Mouse (Mus musculus) layer of hippocampus, postnatal 14 days (tissue): ENCODE data around the gene Ccdc47. TPM values are rescaled to one million over a fixed set of nuclear protein-coding genes. Genes with fewer than 3 reads are reported as not detected.
"Not testable (repeated sequence)": the region's sequence is repeated elsewhere in the genome, so short reads cannot be mapped to it uniquely, and the experiment has no call there.

Experiments used
- DNase-seq, 2 experiments: peaks; one replicate each; pipeline ENCODE4 v3.0.0; 2021 to 2022; ENCODE audit warnings: low spot score in 2 of 2, mixed read lengths in 1 of 2
- total RNA-seq, 2 experiments: library from RNA; stranded (reverse); gene quantifications; 2 replicates each; pipeline ENCODE4 v1.2.3; 2021

The Ccdc47 gene
- total RNA-seq, 2 experiments from 2014 or later = 94.8 to 96.3 TPM

DNA sequence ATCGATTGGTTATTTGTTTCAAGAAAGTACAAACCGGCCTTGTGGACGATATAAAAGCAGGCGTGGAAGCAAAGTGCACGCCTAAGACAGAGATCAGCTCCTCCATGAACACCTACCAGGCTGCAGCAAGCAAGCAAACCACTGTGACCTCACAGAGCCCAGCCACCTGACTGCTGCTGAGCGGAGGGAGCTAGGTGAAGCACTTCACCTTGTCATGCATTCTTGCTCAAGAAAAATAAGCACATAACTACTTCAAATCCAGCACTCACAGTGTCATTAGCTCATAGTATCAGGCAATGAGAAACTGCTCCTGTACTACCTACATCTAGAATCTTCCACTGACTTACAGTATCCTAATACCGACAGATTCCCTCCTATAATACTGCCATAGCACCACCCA, 16.1 kb downstream of the Ccdc47 start:
- DNase-seq = not testable (repeated sequence)

DNA sequence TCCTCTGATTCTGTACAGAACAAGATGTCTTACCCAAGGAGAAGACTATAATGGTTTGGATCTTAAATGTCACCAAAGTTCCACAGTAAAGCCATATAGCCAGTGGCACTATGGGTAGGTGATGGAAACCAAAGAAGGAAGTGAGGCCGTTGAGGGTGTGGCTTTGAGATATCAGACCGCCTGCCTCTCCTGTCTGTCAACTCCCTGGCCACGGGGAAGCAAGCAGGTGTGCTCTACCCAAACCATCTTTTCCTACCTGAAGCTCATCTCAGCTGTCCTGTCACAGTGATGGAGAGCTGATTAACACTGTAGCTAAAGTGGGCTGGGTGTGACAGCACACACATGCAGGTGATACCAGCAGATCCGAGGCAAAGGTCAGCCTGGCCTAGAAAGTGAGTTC, 17.9 kb downstream of the Ccdc47 start:
- no peak for DNase-seq

DNA sequence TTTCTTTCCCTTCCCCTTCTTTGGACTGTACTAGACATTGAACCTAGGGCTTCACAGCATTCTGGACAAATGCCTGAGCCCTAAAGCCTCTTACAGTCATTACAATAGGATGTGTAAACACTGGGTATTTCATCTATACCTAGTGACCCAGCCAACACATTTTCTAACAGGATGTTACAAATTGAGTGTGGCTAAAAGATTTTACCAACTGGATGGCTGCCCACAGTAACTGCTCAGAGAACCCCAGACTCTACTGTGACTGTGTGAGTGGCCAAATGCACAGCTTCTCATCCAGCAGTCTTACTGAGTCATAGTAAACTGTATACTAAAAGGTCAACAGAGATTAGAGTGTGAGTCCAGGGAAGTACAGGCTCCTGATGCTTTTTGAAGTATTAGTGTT, 20.8 kb downstream of the Ccdc47 start:
- no peak for DNase-seq

DNA sequence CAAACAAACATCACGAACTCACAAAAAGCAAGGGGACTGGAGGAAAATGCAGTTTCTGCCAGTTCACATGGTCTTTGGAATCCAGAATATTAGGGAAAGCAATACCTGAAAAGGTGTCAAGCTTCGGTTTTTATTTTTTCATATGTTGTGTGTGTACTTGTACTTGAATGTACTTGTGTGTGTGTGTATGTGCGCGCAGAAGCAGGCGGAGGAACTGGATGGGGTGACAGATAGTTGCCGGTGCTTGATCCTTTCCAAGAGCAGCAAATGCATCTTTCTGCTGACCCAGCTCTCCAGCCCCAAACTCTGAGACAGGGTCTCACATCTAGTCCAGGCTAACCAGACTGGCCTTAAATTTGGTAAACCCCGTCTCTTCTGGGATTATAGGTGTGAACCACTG, 21.3 kb downstream of the Ccdc47 start:
- no peak for DNase-seq

DNA sequence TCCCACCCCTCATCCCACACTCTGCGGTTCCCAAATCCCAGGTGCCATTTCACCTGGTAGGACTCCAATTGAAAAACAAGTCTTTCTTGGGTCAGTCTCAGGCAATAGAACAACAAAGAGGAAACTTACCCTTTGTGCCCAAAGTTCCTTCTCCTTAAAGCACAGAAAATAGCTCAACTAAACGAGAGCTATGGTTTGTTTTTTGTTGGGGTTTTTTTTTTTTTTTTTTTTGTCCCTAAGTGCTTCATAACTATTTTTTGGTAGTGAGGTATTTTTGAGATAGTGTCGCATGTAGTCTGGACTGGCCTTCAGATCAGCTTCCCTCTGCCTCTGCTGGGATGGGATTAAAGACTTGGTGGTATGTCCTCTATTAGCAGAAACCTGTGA, 22.0 kb downstream of the Ccdc47 start:
- DNase-seq = no peak

DNA sequence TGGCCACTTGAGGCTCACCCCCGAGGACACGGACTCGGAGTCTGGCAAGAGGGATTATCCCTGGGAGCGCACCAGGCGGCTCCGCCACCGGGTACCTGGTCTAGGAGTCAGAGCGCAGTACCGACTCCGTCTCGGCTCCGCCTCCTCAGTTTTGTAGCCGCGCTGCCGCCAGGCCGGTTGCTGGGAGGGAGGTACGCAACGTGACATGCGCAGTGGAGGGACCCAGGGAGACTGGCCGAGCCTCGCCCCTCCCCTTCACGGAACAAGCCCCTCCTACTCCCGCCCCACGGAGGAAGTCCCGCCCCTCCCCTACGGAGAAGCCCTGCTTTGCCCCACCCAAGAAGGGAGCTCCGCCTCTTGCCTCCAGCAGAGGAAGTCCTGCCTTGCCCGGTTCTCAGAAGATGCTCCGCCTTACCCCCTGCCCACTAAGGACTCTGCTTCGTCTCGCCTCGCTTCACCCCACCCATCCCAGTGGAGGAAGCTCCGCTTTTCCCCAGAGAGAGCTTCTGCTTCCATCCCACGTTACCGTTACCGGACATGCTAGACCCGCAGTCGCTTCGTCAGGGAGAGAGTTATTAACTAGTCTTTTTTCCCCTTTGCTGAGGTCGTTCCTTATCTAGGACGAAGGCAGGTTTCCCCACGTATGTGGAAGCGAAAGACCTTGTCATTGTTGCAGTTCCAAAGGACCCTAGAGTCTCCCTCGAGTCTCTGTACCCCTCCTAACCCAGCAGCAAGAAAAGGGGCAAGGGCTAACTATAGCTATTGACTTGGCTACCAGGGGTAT, 22.6 kb downstream of the Ccdc47 start:
- peak; percentile 94 to 97 for DNase-seq

DNA sequence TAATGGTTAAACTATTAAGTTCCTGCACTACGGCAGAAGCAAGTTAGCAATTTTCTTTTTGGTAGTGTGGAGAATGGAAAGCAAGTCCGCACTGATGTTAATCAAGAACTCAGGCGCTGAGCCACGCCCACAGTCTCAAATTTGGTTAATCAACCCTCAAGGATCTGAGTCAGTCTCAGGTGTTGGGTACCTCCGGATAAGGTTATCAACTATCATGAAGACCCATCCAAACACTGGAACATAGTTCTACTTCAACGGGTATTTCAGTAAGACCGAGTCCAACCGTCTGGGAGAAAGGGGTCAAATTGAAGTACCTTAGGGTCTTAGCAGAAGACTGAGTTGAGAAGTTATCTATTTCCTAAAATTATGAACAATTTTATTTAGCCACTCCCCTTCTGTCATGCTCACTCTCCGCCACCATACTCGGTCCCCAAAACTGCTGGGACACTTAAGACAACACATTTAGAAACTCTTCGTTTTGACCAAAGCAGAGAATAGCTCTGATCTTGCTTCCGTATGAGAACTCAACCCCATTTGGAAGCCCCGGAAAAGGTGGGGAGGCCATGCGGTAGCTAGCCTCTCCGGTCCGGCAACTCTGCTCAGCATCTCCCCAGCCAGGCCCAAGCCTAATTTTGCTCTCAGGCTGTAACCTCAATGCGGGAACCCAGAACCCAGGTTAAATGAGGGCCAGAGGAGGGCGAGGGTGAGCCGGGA, 23.3 kb downstream of the Ccdc47 start:
- no peak for DNase-seq

DNA sequence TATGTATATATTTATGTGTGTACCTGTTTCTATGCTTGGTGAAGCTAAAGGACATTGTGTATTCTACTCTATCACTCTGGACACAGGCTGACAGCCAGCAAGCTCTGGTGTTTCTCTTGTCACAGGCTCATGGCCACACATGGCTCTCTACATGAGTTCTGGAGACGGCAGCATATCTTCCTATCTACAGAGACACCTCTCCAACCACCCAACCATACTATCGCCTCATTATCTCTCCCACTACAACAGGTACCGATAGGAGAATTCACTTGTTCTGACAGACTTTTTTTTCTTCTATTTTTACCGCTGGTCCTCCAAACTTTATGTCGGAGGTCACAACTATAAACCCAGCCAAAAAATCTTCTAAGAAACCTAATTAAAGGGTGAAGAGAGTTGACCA, 23.9 kb downstream of the Ccdc47 start:
- no peak for DNase-seq

DNA sequence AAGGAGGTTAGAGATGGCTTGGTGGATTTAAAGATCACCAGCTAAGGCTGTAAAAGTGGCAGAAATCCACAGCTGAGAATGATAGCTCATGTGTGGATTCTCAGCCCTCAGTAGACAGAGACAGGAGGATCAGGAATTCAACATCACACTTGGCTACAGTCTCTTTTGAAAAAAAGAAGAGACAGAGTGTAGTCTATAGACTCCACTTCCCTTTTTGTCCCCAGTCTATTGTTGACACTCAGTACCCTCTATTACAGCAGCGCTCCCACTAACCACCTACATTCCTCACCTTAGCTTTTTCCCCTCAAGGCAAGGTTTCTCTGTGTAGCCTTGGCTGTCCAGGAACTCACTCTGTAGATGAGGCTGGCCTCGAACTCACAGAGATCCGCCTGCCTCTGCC, 24.4 kb downstream of the Ccdc47 start:
- DNase-seq = no peak

DNA sequence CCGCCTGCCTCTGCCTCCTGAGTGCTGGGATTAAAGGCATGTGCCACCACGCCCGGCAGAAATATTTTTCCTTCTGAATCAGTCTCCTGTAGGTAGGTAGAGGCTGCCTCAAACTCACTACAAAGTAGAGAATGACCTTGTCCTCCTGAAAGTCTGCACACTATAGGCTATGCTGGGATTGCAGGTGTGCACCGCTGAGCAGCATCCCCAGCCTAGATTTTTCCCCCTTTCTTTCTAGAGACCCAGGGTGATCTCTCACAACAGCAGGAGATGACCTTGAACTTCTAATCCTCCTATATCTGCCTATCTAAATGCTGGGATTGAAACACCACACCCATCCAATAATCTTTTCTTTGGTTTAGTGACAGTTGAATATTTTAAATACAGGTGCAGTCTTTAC, 28.8 kb downstream of the Ccdc47 start:
- DNase-seq = no peak

DNA sequence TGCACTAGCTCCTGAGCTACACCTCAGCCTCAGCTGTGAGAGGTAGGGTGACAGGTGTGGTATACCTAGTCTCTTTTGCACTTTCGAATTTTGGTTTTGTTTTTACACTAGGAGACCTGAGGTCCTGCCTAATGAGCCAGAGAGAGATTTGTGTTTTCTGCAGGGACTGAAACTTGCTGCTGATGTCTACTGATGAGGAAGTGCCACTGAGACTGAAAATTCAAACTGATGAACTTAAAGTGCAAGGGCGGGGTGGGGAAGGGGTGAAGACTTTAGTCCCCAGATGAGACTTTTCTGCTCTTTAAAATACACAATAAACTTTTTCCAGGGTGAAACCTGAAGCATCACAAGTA, 35.7 kb downstream of the Ccdc47 start:
- no peak for DNase-seq

DNA sequence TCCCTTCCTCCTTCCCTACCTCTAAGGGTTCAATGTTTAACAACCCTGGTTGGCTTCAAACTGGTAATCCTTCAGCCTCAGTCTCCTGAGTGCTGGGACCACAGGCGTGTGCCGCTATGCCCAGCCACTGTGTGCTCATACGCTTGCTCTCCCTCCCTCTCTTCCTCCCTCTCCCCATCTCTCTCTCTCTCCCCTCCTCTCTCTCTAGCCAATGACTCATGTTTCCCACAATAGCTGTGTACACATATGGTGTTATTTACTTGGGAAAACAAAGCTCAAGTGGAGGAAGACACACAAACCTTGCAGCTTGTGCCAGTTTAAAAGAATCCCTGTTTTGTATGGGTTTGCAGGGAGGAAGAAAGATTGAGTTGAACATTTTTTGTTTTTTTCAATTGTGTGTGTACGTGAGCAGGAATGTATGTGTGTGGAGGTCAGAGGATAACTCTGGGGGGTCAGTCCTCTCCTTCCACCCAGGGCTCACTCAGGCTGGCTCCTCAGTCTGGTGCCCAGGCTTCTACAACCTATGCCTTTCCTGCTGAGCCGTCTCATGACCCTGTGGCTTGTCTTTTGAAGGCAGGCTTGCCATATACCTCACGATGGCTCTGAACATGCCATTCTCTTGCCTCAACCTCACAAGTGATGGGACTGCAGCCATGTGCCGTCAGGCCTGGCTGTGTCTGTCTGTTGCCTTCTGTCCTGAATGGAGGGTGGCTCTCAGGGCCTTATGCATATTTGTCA, 36.3 kb downstream of the Ccdc47 start:
- peak in 1 of 2 experiments; percentile 39 for DNase-seq

DNA sequence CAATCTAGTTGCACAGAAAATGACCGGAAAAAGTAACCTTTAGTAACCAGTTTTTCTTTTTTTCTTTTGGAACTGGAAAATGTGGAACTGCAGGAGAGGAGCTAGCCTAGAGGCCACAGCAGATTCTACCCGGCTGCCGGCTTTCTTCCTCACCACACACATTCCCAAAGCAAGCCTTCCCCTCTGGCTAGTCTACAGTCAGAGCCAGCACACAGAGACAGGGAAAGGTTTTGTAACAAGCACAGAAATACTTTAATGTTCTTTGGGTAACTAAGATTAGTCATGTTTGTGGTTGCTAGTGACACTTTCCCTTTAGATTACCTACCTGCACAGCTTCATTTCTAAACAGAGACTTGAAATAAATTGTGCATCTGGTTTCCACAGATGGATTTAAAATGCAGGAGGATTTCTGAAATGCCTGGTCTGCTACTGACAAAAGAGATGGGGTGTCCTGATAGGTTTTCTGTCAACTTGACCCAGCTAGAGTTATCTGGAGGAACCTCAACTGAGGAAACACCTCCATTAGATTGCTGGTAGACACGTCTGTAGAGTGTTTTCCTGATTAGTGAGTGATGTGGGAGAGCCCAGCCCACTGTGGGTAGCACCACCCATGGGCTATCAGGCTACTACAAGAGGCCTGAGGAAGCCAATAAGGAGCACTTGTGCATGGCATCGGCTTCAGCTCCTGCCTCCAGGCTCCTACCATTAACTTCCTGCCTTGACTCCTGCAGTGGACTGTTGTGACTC, 37.9 kb downstream of the Ccdc47 start:
- no peak for DNase-seq

DNA sequence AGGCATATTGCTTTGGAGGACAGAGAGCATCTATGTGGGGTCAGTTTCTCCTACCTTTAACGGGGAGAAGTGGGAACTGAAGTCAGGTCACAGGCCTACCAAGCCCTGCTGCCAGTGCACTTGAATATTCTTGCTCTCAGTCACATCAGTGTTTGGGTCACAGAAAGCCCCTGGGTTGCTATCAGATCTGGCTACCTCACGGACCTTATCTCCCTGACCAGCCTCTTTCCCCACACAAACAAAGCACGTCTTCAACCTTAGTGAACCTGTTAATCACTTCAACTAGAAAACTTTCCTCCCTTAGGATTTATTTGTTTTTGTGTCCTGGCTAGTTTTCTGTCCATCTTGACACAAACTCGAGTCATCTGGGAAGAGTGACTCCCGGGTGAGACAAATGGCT, 39.8 kb downstream of the Ccdc47 start:
- DNase-seq = no peak

DNA sequence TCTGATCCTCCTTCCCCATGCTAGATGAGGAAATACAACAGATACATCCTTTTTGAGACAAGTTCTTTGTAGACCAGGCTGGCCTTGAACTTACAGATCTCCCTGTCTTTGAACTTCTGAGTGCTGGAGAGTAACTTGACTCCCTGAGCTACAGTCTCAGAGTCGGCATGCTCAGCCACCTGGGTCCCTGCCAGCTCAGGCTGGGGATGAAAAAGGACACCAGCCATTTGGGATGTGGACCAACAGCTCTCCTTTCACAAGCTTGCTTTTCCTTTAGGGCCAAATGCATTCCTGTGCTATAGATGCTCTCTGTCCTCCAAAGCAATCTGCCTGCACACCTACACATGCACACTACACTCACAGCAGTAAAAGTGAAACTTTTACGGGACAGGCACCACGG, 41.1 kb downstream of the Ccdc47 start:
- DNase-seq = no peak

DNA sequence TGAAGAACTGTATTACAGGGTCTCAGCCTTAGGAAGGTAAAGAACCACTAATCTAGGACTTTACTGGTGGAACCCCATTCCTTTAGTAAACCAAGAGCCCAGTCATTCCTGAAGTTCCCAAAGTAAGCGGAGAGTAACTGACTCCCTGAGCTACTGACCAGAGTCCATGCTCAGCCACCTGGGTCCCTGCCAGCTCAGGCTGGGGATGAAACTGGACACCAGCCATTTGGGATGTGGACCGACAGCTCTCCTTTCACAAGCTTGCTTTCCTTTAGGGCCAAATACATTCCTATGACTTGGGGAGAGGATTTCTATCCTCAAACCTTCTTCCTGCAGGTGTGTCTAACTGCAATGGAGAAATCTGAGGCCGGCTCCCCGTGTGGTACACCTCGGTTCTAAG, 41.8 kb downstream of the Ccdc47 start:
- DNase-seq = no peak

DNA sequence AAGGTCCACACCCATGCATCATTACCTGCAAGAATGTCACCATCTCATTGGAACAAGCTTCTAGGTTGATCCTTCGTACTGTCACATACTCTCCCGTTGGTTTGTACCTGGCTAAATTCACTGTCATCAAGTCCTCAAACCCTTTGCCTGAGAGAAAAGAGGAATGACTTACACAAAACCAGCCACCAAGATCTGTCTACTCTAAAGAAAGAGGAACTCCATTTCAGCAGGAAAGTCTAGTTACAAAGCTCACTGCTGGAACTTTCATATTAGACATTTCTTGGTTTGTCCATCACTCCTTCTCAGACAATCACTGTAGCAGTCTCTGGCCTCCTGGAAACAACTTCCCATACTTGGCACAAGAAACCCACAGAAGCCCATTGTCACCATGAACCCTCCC, 42.9 kb downstream of the Ccdc47 start:
- DNase-seq = no peak

DNA sequence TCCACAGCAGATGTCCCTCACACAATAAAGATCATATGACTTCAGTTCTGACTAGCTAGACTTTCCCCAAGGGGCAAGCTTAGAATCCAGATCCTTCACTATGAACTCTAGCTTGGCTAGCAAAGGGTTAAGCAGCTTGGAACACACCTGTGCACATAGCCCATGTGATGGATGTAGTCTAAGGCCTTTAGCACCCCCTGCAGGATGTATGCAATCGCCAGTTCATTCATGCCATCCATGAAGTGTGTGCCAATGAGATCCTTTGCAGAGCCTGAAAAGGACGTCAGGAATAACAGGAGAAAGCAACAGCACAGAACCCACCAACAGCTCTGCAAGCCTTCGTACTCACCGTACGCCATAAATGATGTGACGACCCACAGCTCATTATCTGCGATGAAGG, 45.3 kb downstream of the Ccdc47 start:
- DNase-seq = no peak

DNA sequence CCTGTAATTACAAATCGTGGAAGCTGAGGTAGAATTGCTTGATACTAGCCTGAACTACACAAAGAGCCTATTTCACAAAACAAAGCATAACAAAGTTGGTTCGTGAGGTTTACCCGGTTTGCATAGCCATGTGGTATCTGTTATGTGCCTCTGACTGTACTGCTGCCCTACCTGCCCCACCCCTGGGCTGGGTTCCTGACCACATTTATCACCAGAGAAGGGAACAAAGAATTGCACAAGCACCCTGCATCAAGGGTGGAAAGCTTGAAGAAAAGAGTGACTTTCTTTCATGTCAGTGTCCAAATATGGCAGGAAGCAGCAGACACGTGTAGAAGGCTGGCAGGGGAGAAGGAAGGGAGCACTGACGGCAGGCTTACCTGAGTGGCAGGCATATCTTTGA, 48.7 kb downstream of the Ccdc47 start:
- no peak for DNase-seq

DNA sequence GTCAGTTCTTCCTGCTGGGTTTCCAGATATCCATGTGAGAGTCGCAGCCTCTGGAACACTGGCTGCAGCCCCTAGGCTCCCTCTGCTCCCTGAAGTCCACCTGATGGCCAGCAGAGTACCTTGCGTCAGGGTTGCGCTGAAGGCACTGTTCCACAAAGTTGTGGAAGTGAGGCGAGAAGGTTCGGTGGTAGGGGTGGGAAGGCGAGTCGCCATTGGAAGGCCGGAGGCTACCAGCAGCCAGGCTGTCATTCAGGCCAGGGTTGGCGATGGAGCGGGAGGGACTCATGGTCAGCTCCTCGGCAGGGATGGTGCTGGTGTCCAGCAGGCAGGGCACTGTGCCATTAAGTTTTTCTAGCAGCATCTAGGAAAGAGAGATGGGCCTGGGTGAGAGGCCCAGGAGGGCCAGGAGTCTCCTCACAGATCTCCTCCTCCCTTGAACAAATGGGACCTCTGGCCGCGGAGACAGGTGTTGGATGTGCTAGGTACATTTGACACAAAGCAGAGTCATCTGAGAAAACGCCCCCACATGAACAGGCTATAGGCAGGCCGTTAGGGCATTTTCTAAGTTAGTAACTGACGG, 51.5 kb downstream of the Ccdc47 start:
- DNase-seq = no peak

DNA sequence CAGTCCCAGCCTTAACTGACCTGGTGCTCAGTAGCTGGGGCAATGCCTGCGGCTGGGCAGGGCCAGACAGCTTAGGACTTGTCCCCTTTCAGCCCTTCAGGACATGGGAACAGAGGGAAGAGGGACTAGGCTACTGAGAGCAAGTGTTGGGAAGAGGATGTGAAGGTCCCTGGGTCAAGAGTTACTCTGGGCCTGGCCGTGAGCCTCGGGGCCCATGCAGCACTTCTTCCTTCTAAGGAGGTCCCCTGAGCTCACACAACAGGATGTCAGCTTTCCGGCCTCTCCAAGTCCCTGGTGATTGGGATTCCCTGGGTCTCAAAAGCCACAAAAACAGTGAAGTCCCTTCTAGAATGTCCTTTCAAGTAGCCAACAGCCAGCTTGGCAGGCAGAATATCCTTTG, 52.6 kb downstream of the Ccdc47 start:
- DNase-seq = no peak
